Mouse (Mus musculus): ENCODE data around the gene Plaur.
A peak's percentile ranks its signal among the peaks of the same experiment; 100 is the strongest.
"Not testable (repeated sequence)": the region's sequence is repeated elsewhere in the genome, so short reads cannot be mapped to it uniquely, and the experiment has no call there.

Gene Plaur

GRCm38 (mm10) chr7:24479685-24480084, 17.4 kb downstream of the Plaur start:
- DNase-seq (ENCODE audit: low read depth): no peak

GRCm38 (mm10) chr7:24480121-24480941, 18.0 kb downstream of the Plaur start:
- DNase-seq (ENCODE audit: low read depth): no peak

- DNase-seq (ENCODE audit: low read depth): no peak
These were observed 18.7 kb downstream of the Plaur start for GRCm38 (mm10) chr7:24480986-24481473.

GRCm38 (mm10) chr7:24481474-24482207, 19.4 kb downstream of the Plaur start, which contains the start of gene Cadm4:
TSS of gene Cadm4 (plus strand) at chr7:24482023.
- DNase-seq (ENCODE audit: low read depth): peak; percentile 58

GRCm38 (mm10) chr7:24482208-24483020, 20.1 kb downstream of the Plaur start:
- no peak for DNase-seq (ENCODE audit: low read depth)

GRCm38 (mm10) chr7:24483291-24483690, 21.0 kb downstream of the Plaur start:
- not testable (repeated sequence) for DNase-seq (ENCODE audit: low read depth)

- no peak for DNase-seq (ENCODE audit: low read depth)
These were observed 23.2 kb downstream of the Plaur start for GRCm38 (mm10) chr7:24485481-24485880.

GRCm38 (mm10) chr7:24486654-24487130, 24.4 kb downstream of the Plaur start:
- DNase-seq (ENCODE audit: low read depth): no peak

- no peak for DNase-seq (ENCODE audit: low read depth)
These were observed 25.1 kb downstream of the Plaur start for GRCm38 (mm10) chr7:24487403-24487802.

GRCm38 (mm10) chr7:24488303-24488702, 26.0 kb downstream of the Plaur start:
- no peak for DNase-seq (ENCODE audit: low read depth)

GRCm38 (mm10) chr7:24499856-24500577, 37.7 kb downstream of the Plaur start:
- DNase-seq (ENCODE audit: low read depth): no peak

- peak; percentile 50 for DNase-seq (ENCODE audit: low read depth)
These were observed 38.6 kb downstream of the Plaur start for GRCm38 (mm10) chr7:24500929-24501328.

GRCm38 (mm10) chr7:24501492-24501891, 39.2 kb downstream of the Plaur start:
- DNase-seq (ENCODE audit: low read depth): no peak

- no peak for DNase-seq (ENCODE audit: low read depth)
These were observed 41.7 kb downstream of the Plaur start for GRCm38 (mm10) chr7:24504004-24504403.

GRCm38 (mm10) chr7:24504868-24505267, 42.6 kb downstream of the Plaur start:
- no peak for DNase-seq (ENCODE audit: low read depth)

GRCm38 (mm10) chr7:24505447-24506064, 43.3 kb downstream of the Plaur start:
- DNase-seq (ENCODE audit: low read depth): no peak

- DNase-seq (ENCODE audit: low read depth): no peak
These were observed 43.8 kb downstream of the Plaur start for GRCm38 (mm10) chr7:24506065-24506459.

GRCm38 (mm10) chr7:24506476-24506837, 44.2 kb downstream of the Plaur start:
- peak; percentile 7 for DNase-seq (ENCODE audit: low read depth)

GRCm38 (mm10) chr7:24506838-24507725, 44.8 kb downstream of the Plaur start, which contains the start of gene Zfp428:
TSS of gene Zfp428 (plus strand) at chr7:24507006.
- peak; percentile 39 for DNase-seq (ENCODE audit: low read depth)

- DNase-seq (ENCODE audit: low read depth): no peak
These were observed 45.4 kb downstream of the Plaur start for GRCm38 (mm10) chr7:24507726-24508114.

All from c-Kit-positive CD71-positive TER-119-negative erythroid progenitor cells, embryonic 14.5 days (primary cell).